Mouse (Mus musculus) lung, adult 18-20 months (tissue): ENCODE data around the gene Srrm3.

Source experiments
- DNase-seq, 2 experiments: peaks; one replicate each; pipeline ENCODE4 v3.0.0; 2022; ENCODE audit warnings: mixed read lengths in 2 of 2

Srrm3 gene

DNA sequence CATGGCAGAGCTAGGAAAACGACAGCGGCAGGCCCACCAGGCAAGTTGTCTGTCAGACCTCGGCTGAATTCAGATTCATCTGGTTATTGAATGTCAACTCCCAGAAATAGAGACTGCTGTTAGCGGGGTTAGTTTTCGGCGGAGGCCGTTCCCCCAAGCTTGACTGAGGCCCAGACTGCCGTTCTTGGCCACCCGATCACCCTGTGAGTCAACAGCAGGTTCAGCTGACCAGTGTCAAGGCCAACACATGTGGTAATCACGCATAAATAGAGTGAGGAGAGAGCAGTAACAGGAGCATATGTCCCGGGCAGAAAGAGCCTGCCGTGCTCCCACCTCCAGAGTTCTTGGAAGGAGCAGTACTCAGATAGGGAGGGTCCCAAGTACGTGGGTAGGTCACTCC lies 100.6 kb downstream of the Srrm3 start:
- peak; percentile 64 to 72 for DNase-seq

- DNase-seq, result no peak
Observed at GRCm38 (mm10) chr5:135908185-135908584, 101.5 kb downstream of the Srrm3 start.

DNA sequence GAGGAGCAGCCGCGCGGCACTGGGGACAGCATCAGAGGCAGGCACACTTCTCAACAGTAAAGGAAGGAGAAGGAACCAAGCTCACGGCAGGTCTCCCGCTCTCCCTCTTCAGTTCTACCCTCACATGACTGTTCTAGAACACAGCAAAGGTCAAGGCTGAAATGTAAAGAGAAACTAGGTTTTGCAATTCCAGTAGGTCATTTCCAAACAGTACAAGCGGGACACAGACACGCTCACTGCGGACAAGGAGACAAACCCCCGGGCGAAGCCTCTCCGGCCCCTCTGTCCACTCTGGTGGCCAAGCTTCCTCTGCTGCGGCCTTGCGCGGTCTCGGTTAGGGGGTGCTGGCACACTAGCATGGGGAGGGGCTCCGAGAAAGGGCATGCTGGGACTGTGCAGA lies 102.3 kb downstream of the Srrm3 start:
- DNase-seq, result peak; percentile 22 to 31

GRCm38 (mm10) chr5:135909646-135910045 lies 103.0 kb downstream of the Srrm3 start:
- peak; percentile 30 to 38 for DNase-seq

DNA sequence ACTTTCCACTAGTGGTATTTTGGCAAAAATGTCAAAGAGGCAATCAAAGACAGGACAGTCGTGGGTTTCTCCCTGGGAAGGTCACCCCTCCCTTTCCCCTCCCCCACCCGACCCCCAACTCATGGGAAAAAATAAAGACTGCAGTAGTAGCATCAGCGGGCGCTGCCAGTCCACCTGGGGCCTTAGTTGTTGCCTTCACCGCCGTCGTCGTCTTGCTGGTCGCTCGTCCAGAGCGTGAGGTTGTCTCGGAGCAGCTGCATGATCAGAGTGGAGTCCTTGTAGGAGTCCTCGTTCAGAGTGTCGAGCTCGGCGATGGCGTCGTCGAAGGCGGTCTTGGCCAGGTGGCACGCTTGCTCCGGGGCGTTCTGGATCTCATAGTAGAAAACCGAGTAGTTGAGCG lies 104.1 kb downstream of the Srrm3 start:
- DNase-seq, result no peak

DNA sequence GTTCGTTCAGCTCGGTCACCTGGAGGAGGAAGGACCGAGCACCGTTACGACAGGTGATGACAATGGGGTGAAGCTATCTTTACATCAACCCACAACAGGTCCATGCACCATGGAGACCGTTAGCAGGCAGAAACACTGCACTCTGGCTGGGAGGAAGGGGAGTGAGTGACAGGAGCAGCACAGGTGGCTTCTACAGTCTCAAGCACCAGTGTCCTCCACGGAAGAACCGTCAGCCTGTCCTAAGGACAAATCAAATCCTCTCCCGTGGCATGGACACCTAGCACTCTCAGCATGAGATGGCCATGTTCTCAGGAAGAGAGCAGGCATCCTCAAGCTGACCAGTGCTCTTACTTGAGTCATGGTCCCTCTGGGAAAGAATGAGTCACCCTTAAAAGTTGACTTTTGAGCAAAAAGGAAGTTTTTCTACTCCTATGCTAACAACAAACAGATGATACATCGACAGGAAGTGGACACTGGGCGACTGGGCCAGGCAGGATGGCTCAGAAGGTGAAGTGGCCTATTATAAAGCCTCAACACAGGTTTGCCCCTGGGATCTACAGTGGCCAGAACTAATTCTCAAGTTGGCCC lies 105.0 kb downstream of the Srrm3 start:
- no peak for DNase-seq

GRCm38 (mm10) chr5:135913201-135913600 lies 106.5 kb downstream of the Srrm3 start:
- DNase-seq, result peak in 1 of 2 experiments; percentile 46

DNA sequence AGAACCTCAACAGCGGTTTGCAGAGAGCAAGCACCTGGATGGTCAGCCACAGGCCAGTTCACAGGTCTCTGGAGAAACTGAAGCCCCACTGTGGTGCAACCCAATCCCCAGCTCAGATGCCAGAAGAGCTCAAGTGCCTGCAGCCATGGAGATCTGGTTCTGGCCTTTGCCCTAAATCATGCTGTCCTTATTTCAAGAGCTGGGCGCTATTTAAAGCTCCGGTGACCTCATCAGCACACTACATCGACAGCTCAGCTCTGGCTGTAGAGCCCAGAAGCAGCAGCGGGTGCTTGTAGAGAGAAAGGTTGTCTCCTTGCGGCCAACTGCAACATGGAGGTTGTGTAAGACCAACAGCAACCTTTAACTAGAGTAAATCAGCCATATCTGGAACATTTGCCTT lies 107.5 kb downstream of the Srrm3 start:
- peak; percentile 73 to 84 for DNase-seq

DNA sequence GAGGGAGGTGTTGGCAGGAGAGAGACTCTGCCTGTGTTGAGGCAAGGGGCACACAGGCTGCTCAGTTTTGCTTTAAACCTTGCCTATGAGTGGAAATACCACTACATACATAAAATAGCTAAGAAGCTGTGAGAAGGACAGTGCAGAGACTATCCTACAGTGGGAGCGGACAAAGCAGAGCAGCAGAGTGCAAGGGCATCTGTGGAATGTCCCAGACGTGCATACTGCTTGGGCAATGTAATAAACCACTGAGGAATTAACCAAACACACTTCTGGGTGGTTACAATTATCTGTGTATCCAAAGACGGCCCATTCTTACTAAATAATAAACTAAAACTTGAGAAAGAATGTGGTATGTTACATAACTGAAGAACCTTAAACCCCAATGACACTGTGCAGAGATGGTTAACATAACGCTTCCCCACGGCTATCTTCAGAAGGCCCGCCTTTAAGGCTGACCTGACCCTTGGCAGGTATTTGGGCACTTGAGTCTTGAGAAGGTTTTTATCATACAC lies 109.4 kb downstream of the Srrm3 start:
- DNase-seq, result no peak

DNA sequence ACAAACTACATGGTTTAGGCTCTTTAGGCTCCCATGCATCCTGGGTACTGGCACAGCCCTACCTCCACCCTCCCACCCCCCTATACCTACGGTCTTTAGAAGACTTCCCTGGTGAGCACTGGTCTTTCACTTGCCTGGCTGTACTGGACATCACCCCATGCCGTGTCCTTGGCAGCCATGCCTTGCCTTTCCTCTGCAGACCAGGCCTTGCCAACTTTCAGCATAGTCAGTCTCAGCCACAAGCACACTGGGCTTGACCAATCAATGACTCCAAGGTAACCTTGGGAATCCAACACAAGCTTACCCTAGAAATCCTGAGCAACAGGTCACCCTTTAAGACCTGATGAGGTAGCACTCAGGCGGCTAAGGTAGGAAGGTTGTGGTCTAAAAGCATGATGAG lies 109.9 kb downstream of the Srrm3 start:
- DNase-seq, result no peak

GRCm38 (mm10) chr5:135917327-135918058 lies 110.8 kb downstream of the Srrm3 start:
- DNase-seq, result no peak

- no peak for DNase-seq
Observed at GRCm38 (mm10) chr5:135918059-135918437, 111.4 kb downstream of the Srrm3 start.

GRCm38 (mm10) chr5:135918593-135918992 lies 111.9 kb downstream of the Srrm3 start:
- DNase-seq, result no peak

DNA sequence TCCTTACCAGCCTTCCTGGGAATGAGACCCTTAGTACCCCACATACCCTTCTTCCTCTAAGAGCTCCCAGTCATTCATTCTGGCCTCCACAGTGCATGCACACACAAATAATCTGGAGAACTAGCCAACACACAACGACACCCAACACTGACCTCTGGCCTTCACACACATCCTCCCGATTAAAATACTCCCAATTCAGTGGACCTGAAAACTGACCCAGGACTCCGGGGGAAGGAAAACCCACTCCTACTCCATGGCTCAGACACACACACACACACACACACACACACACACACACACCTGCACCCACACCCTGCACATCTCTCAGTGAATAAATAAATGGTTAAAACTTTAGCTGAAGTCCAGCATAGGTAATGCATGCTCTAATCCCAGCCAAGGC lies 113.2 kb downstream of the Srrm3 start:
- no peak for DNase-seq

GRCm38 (mm10) chr5:135923901-135924300 lies 117.2 kb downstream of the Srrm3 start:
- DNase-seq, result no peak
